Mouse (Mus musculus) gastrocnemius, adult 8-10 months (tissue): ENCODE data around the gene Arpp19. TPM values are rescaled to one million over a fixed set of nuclear protein-coding genes. Genes with fewer than 3 reads are reported as not detected.

Experiments
- DNase-seq, 2 experiments: peaks; one replicate each; pipeline ENCODE4 v3.0.0; 2022; ENCODE audit warnings: low spot score in 2 of 2
- total RNA-seq, 4 experiments: library from RNA; stranded (reverse); gene quantifications; 2 replicates each; pipeline ENCODE4 v1.2.4; 2022

Arpp19 gene
- total RNA-seq, 4 experiments from 2014 or later = 114 to 163 (median 138) TPM

DNA sequence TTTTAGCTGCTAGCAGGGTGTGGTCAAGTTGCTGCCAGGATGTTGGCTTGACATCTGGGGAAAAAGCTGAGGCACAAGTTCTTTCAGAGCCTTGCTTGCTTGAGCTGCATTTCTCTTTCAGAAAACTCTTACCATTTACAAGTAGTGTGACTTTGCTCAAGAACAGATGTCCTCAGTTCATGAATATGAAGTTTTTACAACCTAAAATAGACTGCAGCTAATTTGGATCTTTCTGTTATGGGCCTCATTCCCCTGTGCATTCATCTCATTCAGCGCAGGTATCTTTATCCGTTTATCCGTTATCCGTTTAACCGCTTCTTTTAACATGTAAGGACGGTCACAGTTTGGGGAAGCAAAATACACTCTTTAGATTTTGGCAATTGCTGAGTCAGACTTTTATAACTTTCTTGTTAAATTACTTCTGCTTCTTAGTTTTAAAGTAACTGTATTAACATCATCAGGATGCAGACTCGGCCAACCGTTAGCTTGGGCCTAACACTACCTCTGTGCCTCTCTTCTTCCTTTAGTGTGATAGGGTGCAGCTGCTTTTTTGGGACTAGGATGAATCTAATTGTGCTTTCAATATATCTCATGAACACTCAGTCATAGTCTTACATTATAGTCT, 62.9 kb downstream of the Arpp19 start:
- DNase-seq = no peak

DNA sequence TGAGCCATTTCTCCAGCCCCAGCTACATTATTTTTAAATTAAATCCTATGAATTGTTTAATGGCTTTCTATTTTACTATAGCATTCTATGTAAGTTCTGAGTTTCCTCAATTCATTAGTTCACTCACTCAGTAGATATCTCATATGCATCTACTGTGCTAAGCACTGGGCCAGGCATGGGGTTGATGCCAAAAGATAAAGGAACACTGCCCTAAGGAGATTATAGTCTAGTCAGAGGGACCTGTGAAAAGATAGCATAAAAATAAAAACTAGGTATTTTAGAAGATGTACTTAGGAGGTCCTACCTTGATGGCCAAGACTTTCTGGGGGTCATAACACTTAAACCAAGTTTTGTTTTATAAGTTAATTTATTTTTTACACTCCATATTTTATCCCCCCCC, 64.7 kb downstream of the Arpp19 start:
- DNase-seq = no peak

Other genes with a start within 250 kb of the Arpp19 start
- not detected for gene Onecut1, start 175.7 kb upstream of the Arpp19 start, total RNA-seq
- gene Fam214a, start 84.7 kb upstream of the Arpp19 start, total RNA-seq = 10 to 100 TPM; 19.4 to 35.5 (median 24.3) TPM
- 10 to 100 TPM; 10.6 to 14.9 (median 13.0) TPM for gene Myo5a, start 33.4 kb downstream of the Arpp19 start, total RNA-seq
- gene Myo5c, start 194.4 kb downstream of the Arpp19 start, total RNA-seq = 10 to 100 TPM in 1 of 4 experiments, 1 to 10 TPM in 3; 7.2 to 12.8 (median 8.8) TPM